13 mouse cellular contexts compared by ENCODE assay signal in the genomic region with DNA sequence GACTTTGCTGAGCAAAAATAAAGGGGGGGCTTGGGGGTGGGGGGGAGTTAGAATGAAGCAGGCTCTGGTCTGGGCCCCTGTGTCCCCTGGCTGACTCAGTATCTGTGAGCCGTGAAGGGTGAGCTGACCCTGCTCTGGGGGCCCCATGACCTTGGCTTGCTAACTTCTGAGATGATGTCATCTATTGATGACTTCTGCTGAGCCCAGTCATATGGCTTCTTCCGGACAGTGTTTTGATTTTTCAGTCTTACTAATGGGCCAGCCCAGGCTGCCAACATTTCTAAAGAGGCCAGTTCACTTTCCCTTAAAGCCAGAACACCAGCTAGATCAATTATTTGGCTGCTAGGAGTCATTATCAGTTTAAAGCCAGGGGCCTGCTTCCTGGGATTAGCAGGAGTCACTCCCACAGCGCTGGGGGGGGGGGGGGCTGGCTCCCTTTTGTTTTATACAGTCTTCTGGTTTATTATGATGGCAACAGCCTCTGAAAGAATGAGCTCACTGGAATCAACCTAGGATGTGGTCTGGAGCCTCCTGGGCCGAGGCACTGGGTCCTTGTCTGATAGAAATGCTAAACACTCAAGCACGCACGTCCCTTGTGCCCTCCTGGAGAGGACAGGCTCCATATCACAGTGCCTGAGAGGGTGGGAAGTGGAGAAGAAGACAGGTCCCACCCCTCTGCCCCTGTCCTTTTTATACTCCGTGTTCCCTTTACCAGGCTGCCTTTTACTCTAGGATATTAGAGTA. TPM values are rescaled to one million over a fixed set of nuclear protein-coding genes. Genes with fewer than 3 reads are reported as not detected.
DNase-seq lines count a peak whose midpoint lies in the region; ATAC-seq and TF ChIP-seq lines count a peak whose summit lies in the region.
"Had no signal": no experiment of that assay in that cellular context is flagged by ENCODE, and none has a peak within 500 bp of the region (broad histone marks: within the 10 kb centered on the region; RNA-seq: fewer than 3 reads in every experiment).

No protein-coding gene starts in this region.

- H3K36me3 ChIP-seq in forebrain, embryonic 11.5 days (ENCODE audit: control insufficient read depth, insufficient read depth, low read length) = no peaks in the 10 kb centered on the region
- no peaks in the 10 kb centered on the region for H3K36me3 ChIP-seq in forebrain, embryonic 14.5 days (ENCODE audit: control insufficient read depth, insufficient read depth, low read length)
- H3K36me3 ChIP-seq in lung, embryonic 14.5 days (ENCODE audit: insufficient read depth) = no peaks in the 10 kb centered on the region
- no peaks in the 10 kb centered on the region for H3K36me3 ChIP-seq in macrophage (ENCODE audit: inconsistent target)
- H3K36me3 ChIP-seq: limb, embryonic 15.5 days had no signal

- peaks cover 14% of the 10 kb centered on the region for H3K4me1 ChIP-seq in forebrain, embryonic 11.5 days (replicated peaks; ENCODE audit: control insufficient read depth, insufficient read depth, low read length)
- H3K4me1 ChIP-seq in forebrain, embryonic 14.5 days (ENCODE audit: control insufficient read depth, insufficient read depth, low read length) = peaks cover 9% of the 10 kb centered on the region
- no peaks in the 10 kb centered on the region for H3K4me1 ChIP-seq in lung, embryonic 14.5 days (ENCODE audit: insufficient read depth)

- H3K4me3 ChIP-seq in forebrain, embryonic 11.5 days (ENCODE audit: low read depth, low read length) = no peak overlapping the region; the same call in 1 of the 2 replicates
- H3K4me3 ChIP-seq in forebrain, embryonic 14.5 days (ENCODE audit: low read depth, low read length) = no peak overlapping the region
- H3K4me3 ChIP-seq in lung, embryonic 14.5 days (ENCODE audit: low read depth, low read length) = peak overlapping the region; percentile 15; the same call in 1 of the 2 replicates
- H3K4me3 ChIP-seq in macrophage (ENCODE audit: inconsistent target) = no peak overlapping the region
- H3K4me3 ChIP-seq: limb, embryonic 15.5 days had no signal

- TF ChIP-seq CTCF in lung, embryonic 14.5 days (IDR thresholded peaks at IDR 0.05; ENCODE audit: low read depth) = no peak

- ATAC-seq in forebrain, embryonic 11.5 days (replicated peaks; ENCODE audit: low FRiP score) = no peak
- no peak for ATAC-seq in forebrain, embryonic 14.5 days
- no peak for ATAC-seq in lung, embryonic 14.5 days (ENCODE audit: insufficient read depth)

- H3K27me3 ChIP-seq in forebrain, embryonic 11.5 days (ENCODE audit: control insufficient read depth, insufficient read depth, low read length) = peaks cover 37% of the 10 kb centered on the region
- peaks cover 26% of the 10 kb centered on the region for H3K27me3 ChIP-seq in forebrain, embryonic 14.5 days (replicated peaks; ENCODE audit: control insufficient read depth, insufficient read depth, low read length)
- peaks cover 40% of the 10 kb centered on the region for H3K27me3 ChIP-seq in lung, embryonic 14.5 days (ENCODE audit: insufficient read depth, low read length)

- no peak overlapping the region for H3K9ac ChIP-seq in forebrain, embryonic 11.5 days (ENCODE audit: low read length)
- no peak overlapping the region for H3K9ac ChIP-seq in forebrain, embryonic 14.5 days (ENCODE audit: low read length)
- H3K9ac ChIP-seq in lung, embryonic 14.5 days = no peak overlapping the region
- H3K9ac ChIP-seq: limb, embryonic 15.5 days had no signal

- 28% methylated on average over 7 of the region's 7 CpGs for WGBS in forebrain, embryonic 11.5 days
- 14% methylated on average over 7 of the region's 7 CpGs for WGBS in forebrain, embryonic 14.5 days
- WGBS in lung, embryonic 14.5 days = 23% methylated on average over 7 of the region's 7 CpGs
- 73% methylated on average over 7 of the region's 7 CpGs for WGBS in macrophage (ENCODE audit: missing documents)

- H3K4me2 ChIP-seq in forebrain, embryonic 11.5 days (ENCODE audit: low read depth, low read length, severe bottlenecking) = 0 out of 2 replicates have a peak overlapping the region, but pooled peaks have one; percentile 8
- H3K4me2 ChIP-seq in forebrain, embryonic 14.5 days (ENCODE audit: low read length) = no peak overlapping the region
- peak overlapping the region; percentile 34 for H3K4me2 ChIP-seq in lung, embryonic 14.5 days
- H3K4me2 ChIP-seq: limb, embryonic 15.5 days had no signal

- no peak for DNase-seq in forebrain, embryonic 11.5 days (ENCODE audit: low spot score)
- no peak for DNase-seq in forebrain, embryonic 14.5 days (ENCODE audit: low spot score)
- DNase-seq in lung, embryonic 14.5 days = no peak
- DNase-seq in lung, postnatal 25 days (ENCODE audit: low spot score) = no peak
- peak; percentile 59 for DNase-seq in c-Kit-negative CD71-positive TER-119-positive erythroid progenitor cells, embryonic 14.5 days (ENCODE audit: low read depth, low spot score)
- no peak for DNase-seq in urinary bladder, postnatal 4 days (ENCODE audit: low spot score in 2 of 2)
- DNase-seq in layer of hippocampus, adult 18-20 months (ENCODE audit: low spot score in 2 of 2) = no peak
- DNase-seq: embryo, embryonic 11 days; kidney, adult 11 months; right cerebral cortex, postnatal 14 days; thymus, postnatal 25 days had no signal

- H3K79me2 ChIP-seq in macrophage (ENCODE audit: inconsistent target) = peaks cover 13% of the 10 kb centered on the region; the same call in 1 of the 2 replicates

- no peaks in the 10 kb centered on the region for H3K9me3 ChIP-seq in forebrain, embryonic 11.5 days (ENCODE audit: control insufficient read depth, low read length)
- no peaks in the 10 kb centered on the region for H3K9me3 ChIP-seq in forebrain, embryonic 14.5 days (replicated peaks; ENCODE audit: control insufficient read depth, low read length)
- H3K9me3 ChIP-seq in lung, embryonic 14.5 days (ENCODE audit: low read depth, low read length) = no peaks in the 10 kb centered on the region
- H3K9me3 ChIP-seq: limb, embryonic 15.5 days had no signal

- H3K27ac ChIP-seq in forebrain, embryonic 11.5 days (ENCODE audit: low read depth, low read length) = no peak overlapping the region
- no peak overlapping the region for H3K27ac ChIP-seq in forebrain, embryonic 14.5 days (ENCODE audit: low read depth, low read length)
- H3K27ac ChIP-seq in lung, embryonic 14.5 days (ENCODE audit: low read depth) = peak overlapping the region; percentile 63
- H3K27ac ChIP-seq in macrophage = peak overlapping the region; percentile 68
- H3K27ac ChIP-seq: limb, embryonic 15.5 days had no signal

RNA-seq across cellular contexts. Expression of gene Tmod1, which starts 3.2 kb away (rescaled TPM):
- polyA plus RNA-seq in forebrain, embryonic 11.5 days (2014; fragmentation: Nextera tagmentation; extraction: Ambion mirVana) = 2.6 and 2.8 TPM in 2 replicates
- polyA plus RNA-seq in forebrain, embryonic 14.5 days (2014; fragmentation: Nextera tagmentation; extraction: Ambion mirVana) = 0.80 and 0.93 TPM in 2 replicates
- polyA plus RNA-seq in lung, embryonic 14.5 days (2014; fragmentation: Nextera tagmentation; extraction: Ambion mirVana) = 2.0 and 5.0 TPM in 2 replicates
- 10 to 100 TPM in 10 of 26 experiments, 1 to 10 TPM in 16; 3.8 to 25.7 (median 8.6) TPM for total RNA-seq in macrophage (2018; cell fraction: chromatin; rRNA removed)
- 10 to 100 TPM in 13 of 26 experiments, 1 to 10 TPM in 13; 2.6 to 19.8 (median 10.1) TPM for total RNA-seq in macrophage (2018; cell fraction: cytosol; rRNA removed)
- total RNA-seq in macrophage (2018; cell fraction: nucleus; rRNA removed) = 10 to 100 TPM in 11 of 26 experiments, 1 to 10 TPM in 15; 2.9 to 25.7 (median 9.4) TPM
- polyA plus RNA-seq in macrophage (2018) = 5.2 to 16.5 TPM (median 13.3 TPM) in 3 replicates
- total RNA-seq in layer of hippocampus, adult 18-20 months (2021) = 10 to 100 TPM; 20.6 to 22.8 TPM

Comparison
In these comparisons a context has a peak if more than half of its experiments do, and no peak if none do; other contexts are left out.
1. H3K27ac ChIP-seq: peak in lung, embryonic 14.5 days (single experiment) and macrophage (single experiment); none in forebrain, embryonic 11.5 days (single experiment) and forebrain, embryonic 14.5 days (single experiment).